Mouse (Mus musculus) retina, postnatal 7 days (tissue): ENCODE data around the gene Gnao1.

Source experiments
- DNase-seq: peaks from one replicate; pipeline ENCODE4 v3.0.0-alpha.2; 2012; ENCODE audit warnings: low read depth, low spot score

Gnao1 gene

DNA sequence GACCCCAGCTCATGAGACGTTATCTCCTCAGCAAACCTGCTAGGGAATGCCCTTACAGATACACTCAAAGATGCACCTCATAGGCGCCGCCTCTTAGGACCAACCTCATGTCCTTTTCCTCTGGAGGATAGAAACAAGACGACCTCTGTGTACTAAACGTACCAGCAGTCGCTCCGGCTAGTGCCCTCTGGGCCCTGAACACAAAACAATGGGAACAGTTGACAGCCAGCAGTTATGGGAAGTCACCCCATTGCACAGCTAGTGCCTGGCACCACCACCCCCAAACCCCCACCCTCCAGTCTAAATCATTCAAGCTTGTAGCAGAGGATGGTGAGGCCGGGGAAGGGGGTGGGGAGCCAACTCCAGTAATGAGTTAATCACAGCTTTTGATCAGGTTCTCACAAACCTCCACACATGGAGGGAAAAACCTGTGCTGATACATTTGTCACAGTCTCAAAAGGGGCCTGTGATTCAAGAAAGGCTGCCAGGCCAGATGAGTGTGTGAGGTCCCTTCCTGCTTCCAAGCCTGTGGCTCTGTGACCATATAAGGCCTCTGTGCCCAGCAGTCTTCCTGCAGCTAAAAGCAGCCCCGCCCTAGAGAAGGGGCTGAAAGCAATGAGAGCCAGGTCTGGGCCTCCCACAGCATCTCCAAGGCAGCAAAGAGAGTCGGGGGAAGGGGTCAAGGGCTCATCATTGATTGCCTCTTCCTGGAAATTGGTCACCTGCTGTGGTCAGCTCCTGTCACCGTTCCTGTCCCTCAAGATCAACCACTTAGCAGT is 79.1 kb downstream of the Gnao1 start:
- DNase-seq: no peak

DNA sequence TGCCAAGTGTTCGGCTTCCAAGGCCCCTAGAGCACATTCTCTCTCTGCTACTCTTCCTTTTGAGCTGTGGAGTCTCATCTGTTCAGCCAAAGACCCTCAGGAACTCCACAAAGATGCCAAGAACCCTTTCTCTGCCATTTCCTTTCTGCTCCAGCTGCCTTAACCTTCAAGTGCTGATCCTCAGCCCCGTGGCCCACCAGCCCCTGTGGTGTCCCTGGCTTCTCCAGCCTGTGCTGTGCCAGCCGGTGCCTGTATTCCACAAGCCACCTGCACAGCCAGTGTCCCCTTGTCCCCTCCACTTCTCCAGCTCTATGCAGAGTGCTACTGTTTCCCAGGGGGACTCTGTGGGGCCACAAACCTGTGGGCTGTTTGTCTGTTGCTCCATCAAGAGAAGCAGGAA is 83.8 kb downstream of the Gnao1 start:
- no peak for DNase-seq

DNA sequence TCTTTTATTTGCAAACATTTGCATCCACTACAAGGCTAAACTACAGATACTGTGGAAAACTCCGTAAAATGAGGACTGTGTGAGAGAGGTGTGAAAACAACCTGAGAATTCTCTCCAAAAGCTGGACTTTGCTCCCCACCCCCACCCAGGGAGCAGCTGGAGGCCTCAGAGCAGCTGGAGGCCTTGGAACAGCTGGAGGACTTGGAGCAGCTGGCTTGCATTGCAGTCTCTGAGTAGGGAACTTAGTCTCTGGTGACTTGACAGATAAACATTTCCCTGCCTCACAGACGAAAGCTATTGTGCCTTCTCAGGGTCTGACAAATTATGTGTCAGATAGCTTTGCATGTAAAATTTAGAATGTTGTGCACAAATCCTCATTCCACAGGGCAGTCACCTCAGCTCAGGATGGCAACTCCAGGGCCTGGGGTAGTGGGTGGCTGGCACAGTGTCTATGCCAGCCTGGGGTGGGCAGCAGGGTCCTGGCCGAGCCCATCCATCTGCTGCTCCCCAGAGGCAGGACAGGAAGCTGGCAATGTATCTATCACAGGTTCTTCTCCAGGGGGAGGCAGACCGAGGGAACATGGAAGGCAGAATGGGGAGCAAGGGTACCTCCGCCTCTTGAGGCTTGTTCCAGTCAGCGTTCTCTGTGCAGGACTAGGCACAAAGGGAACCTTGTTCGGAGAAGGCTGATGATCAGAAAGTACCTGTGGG is 87.2 kb downstream of the Gnao1 start:
- DNase-seq: no peak

DNA sequence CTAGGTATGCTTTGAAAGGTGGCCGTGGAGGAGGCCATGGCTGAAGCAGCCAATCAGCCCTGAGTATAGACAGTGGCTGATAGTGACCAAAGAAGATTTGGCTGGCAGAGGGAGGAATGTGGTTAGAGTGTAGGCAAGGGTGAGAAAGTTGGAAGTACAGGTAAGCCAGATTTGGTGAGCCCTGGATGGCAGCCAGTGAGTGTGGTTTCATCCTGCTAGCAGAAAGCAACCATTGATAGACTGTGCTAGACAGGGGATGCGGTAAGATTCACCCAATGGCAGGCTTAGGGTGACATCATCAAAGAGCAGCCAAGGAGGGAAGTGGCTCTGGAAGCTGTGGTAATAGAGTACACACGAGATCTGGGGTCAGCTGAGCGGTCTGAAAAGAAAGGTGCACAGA is 88.8 kb downstream of the Gnao1 start:
- no peak for DNase-seq

DNA sequence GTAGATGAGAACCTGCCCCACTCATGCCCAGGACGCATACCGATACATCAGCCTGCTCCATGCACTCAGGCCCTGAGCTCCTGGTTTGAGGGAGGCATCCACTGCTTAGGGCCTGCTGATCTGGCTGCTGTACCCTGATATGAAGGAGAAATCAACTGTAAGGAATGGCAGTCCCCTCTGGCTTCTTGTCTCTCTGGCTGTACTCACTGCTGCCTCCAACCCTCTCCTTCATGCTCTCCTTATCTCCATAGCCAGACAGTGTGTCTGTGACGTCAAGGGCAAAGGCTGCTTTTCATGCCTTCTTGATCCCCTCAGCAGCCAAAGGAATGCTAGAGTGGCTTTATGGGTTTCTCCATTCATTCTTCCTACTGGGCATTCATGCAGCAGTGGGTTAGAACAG is 92.3 kb downstream of the Gnao1 start:
- DNase-seq: no peak

DNA sequence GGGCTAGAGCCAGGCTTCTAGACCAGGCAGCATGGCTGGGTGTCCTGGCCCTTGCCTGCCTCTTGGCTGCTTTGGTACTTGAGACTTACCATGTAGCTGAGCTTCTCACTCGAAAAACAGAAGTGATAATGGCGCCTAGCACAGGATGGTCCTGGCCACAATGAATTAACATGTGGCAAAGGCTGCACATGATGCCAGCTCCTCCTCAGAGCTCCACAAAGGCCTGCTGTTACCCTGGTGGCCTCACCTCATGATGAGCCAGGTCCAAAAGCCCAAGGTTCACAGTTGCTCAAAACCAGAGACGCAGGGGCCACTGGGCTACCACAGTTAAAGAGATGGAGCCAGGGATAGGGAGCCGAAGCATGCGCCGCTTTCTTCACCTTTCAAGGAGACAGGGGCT is 97.2 kb downstream of the Gnao1 start:
- no peak for DNase-seq

DNA sequence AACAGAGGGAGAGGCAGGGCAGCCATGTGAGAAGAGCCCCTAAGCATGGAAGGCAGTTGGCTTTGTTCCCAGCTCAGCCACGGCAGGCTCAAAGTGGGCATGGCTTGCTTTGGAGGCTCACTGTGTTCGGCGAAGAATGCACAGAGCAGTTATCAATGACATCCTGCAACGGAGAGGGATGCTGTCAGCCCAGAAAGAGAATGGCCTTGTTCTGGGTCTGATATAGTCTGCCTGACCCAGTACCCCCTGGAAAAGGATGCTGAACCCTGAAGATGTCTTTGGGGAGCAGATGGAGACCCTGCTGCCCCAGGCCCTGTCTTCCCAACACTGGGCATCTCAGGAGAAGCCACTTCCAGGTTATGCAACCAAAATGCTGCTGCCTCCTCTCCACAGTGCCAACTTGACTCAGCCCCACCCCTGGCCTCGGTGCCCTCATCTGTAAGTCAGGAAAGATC is 98.2 kb downstream of the Gnao1 start:
- DNase-seq: no peak

DNA sequence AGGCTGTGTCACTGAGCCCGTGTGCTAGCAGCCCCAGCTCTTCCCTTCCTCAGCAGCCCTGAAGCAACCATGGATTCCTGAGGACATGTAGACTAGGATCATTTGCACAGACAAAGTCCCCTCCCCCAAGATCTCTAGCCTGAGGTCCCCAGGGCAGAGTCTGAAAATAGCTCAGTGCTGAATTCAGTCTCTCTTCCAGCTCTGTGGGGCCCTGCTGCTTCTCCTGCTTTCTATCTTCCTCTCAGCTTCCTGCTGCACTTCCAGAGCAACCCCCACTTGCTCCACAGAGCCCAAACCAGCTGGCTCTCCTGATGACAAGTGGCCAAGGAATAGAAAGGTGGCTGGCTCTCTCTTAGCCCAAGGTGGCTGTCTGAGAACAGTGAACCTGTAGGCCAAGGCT is 98.8 kb downstream of the Gnao1 start:
- DNase-seq: no peak

DNA sequence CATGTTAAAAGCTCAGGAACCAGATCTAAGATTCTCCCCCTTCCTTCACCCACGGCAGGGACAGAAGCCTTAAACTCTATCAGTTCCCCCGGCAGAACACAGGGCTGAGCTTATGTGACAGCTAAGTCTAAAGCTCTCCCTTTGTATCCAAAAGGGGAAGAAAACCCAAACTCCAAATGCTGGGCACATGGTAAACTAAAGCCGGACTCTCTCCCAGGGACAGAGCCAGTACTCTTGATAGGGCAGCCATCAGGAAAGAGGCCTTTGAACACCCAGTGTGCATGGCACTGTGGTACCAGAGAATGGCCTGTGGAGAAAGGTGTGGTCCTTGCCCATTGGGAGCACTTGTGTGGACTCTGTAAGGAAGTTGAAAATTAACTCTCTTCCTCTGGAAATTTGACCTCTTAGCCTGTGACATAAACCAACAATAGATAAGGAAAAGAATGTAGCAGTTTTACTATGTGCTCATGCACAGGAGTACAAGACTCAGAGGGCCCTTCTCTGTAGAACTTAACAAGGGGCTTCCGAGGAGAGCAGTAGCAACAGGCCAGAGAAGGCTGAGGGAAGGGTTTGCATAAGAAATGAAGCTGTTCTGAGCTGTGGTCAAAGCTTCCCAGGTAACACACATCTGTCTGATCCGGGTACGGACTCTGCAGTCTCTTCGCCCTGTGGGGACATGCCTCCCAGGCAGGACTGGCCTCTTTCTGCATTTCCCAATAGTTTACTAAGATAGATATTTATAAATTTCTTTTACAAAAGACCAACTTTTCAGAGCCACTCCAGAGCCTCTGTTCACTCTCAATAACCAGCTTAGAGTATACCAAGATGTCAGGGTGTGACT is 102.2 kb downstream of the Gnao1 start:
- no peak for DNase-seq

DNA sequence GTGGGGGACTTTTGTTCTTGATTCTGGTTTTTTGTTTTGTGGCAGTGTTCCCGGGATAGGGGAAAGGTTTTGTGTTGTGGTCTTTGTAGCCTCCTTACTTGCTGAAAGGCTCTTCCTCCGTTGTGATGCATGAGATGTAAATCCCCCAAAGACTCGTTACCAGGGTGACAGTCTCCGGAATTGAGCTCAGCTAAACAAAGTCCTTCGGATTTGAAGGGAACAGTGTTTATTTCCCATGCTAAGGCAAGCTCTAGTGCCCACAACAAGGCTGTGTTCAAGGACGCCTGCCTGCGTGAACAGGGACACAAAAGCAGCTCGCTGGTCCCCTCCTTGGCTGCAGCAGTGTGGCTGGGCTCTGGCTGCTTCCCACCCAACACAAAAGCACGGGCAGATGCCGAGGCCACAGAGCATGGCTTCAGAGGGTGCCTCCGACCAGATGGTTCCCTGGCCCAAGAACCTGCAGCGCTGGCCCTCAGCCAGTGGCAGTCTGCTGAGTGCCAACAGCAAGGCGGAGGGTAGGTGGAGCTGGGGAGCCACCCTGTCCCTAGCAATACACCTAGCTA is 108.2 kb downstream of the Gnao1 start:
- DNase-seq: no peak

DNA sequence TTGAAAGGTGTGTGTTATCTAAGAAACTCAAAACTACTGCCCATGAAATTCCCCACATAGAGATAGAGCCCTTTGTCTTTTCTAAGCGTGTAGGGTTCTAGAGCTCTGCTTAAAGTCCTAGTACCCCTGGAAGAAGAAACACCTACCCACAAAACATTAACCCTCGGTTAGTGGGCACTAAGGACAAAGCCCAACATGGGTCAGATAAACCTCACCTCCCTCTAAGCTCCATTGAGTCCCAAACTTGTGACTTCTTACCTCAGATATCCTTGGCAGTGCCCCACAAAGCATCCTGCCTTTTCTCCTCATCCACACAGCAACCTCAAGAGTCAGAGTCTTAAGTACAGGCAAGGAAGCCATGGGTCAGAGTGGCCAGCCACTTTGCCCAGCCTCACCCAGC is 108.8 kb downstream of the Gnao1 start:
- no peak for DNase-seq

DNA sequence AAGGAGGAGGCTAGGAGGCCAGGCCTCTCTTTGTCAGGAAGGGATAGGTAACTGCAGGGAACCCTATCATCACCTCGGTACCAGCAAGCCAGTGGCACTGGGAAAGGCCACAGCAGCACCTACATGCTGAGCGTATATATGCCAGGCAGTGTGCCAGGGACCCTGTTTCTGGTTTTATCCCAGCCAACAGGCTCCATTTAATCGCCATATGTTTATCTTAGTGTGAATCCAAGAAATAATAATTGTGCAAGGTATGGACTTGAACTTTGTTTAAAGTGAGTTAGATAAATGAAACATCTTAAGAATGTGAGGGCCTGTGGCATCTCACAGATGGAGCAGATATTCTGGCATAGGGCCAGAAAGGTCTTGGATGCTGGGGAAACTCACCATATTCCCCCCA is 109.7 kb downstream of the Gnao1 start:
- no peak for DNase-seq

DNA sequence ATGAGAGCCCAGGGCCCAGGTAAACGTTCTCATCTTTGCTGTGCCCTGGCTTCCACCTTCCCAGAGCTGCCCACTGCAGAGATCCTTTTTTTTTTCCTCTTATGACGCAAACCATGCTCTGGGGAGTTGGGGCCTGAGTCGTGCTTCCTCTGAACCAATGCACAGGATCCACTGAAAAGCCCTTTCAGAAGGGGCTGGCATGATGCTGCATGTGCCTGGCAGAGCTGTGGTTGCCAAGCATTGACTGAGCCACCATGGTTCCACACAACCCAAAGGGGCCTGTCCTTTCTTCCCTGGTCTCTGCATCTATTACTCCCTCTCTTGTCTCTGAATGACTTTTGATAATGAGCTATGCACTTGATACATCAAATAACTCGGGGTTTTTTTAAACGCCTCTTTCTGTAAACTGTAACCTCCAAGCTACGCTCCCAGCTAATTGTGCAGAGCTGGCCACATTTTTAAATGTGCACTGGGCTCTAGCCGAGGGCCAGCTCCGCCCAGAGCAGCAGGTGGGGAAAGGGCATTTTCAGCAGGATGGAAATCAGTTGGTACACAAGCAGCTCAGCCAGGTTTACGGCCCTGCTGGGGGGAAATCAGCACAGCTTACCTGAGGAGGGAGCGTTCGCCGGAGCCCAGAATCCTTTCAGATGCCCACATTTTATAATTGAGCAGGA is 110.3 kb downstream of the Gnao1 start:
- DNase-seq: no peak

DNA sequence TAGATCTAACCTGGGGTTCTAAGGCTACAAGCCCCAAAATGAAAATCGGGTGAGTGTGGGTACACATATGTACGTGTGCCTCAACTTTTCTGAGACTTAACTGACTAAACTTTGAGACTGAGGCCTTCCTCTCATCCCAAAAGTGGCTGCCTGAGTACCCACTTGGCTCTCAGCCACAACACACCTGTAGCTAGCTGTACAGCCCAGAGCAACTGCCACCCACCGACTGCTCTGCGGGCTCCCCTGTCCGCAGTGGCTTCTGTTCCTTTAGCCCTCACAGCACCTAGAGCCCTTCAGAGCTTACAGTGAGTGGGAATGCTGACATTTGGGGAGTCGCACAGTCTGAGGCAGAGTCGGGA is 110.8 kb downstream of the Gnao1 start:
- no peak for DNase-seq

DNA sequence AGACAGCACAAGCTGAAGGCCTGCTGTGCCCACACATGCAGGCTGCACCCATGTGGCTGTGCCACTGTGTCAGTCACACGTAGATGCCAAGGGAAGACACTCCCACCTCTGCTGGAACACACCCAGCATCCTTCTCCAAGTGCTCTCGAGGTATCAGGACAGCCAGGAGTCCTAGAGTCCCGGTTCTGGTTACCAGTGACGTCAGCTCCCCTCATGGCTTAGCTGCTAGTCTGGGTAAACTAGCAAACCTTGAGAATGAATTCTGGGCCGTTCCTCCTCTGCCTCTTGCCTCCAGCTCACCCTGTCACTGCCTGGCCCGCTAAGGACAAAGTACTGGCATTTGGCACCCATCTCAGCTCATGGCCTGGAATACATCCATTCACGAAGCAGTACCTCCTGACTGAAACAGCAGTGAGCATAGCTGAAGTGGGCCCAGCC is 114.2 kb downstream of the Gnao1 start:
- DNase-seq: no peak

DNA sequence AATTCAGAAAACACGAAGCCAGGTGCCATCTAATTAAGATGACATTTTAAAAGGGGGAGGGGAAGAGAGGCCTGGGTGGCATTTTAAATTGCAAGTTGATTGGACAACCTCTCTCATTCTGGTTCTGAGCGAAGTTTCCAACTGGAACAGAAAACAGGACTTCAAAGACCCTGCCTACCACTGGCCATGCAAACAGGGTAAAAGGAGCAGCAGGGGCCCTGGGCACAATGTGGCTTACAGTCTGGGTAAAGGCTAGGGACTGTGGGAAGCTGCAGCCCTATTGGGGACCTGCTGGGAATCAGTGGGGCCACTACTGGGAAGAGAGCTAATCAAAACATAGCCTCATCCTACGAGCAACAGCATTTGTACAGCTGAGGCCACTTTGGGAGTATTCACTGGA is 115.7 kb downstream of the Gnao1 start:
- no peak for DNase-seq

DNA sequence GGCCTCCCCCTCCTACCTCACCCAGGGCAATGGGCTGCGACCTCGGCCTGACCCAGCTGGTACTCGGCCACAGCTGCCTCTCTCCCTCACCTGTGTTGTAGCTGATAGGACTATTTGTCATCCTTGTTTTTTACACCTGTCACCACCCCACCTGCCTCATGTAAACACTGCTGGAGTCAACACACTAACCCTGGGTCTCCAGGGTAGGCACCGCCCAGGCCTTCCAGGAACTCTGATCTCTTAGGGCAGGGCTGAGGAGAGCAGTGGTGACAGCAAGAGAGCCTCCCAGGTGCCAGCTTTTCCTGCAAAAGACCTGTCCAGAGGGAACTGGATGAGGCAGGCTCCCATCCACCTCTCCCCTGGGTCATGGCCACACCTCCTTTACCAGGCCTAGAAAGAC is 119.5 kb downstream of the Gnao1 start:
- DNase-seq: no peak

DNA sequence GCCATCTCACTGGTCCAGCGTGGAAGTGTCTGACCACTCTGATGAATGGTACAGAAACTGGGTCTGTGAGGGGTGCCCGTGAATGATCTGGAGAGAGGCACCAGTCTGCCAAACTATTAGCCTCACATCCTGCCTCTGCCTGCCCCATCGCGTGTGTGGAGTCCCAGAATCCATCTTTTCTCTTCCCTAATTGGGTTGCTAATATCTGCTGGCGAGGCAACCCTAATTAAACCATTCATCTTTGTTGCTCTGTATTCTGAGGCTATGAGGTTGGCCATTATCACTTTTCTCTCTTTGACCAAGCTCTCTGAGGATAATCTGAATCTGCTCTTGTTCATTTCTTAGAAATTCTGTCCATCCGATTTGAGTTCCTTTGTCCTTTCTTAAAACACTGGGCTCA is 121.6 kb downstream of the Gnao1 start:
- no peak for DNase-seq

DNA sequence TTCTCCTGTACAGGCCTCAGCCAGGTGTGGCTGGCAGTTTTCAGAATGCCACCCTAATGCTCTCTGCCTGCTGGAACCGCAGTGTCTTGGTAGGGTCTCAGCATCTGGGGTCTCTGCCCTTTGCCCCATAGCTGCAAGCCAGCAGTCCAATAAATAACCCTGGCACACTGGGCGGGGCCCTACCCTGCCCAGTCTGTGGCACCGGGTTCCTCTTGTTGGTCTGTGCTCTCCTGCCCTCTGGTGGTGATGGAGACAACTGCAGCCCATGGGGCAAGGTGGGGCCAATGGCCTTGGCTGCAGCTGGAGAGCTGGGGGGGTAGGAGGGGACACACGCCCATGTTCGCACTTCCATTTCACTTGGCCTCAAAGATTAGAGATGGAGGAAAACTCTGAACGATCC is 123.1 kb downstream of the Gnao1 start:
- peak; percentile 69 for DNase-seq

DNA sequence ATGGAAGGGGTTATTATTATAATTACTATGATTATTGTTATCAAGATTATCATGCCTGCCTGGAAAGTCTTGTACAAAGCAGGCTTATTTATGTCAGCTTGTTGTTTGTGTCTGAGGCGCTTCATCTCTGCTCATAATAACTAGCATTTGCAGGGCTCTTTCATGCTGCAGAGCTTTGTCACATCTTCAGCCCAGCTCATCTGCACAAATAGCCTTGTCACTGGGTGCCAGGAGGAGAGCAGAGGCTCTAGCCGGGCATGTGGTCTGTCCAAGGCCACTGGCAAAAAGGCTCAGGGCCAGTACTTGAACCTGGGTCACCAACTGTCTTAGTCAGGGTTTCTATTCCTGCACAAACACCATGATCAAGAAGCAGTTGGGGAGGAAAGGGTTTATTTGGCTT is 123.5 kb downstream of the Gnao1 start:
- DNase-seq: no peak

DNA sequence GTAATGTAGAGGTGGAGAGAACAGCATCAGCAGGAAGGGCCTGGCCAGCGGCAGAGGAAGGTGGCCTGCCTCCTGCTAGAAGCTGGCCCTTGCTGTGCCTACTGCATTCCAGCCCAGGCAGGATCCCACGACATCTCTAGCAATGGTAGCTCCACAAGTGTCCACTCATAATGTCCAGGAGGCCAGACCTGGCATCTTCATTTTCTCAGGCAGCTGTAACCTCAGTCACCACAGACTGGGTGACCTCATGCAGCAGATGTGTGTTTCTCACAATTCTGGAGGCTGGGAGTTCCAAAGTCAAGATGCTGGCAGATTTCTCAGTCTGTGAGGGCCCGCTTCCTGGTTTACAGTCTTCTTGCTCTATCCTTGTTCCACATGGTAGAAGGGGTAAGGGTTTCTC is 128.4 kb downstream of the Gnao1 start:
- no peak for DNase-seq
